Mouse (Mus musculus) embryonic facial prominence, embryonic 11.5 days (tissue): ENCODE results near the gene Arhgef18. TPM values are rescaled to one million over a fixed set of nuclear protein-coding genes. Genes with fewer than 3 reads are reported as not detected.

Source experiments
- ATAC-seq: fragments of 200-750 bp; cut with Nextera tagmentation; replicated peaks from 2 replicates; pipeline ENCODE4 v1.8.0; 2017; ENCODE audit warnings: low read depth; ENCODE audit not compliant: insufficient number of reproducible peaks, low FRiP score, low TSS enrichment
- DNase-seq: peaks from one replicate; pipeline ENCODE4 v3.0.0-alpha.2; 2015; ENCODE audit warnings: low spot score
- H3K27ac ChIP-seq: fragments of 300-500 bp; sonication (generic); replicated peaks from 2 replicates; pipeline ENCODE4 v1.5.1; 2014; ENCODE audit warnings: mild to moderate bottlenecking, low read depth, low read length, control low read depth
- H3K27me3 ChIP-seq: fragments of 300-500 bp; sonication (generic); 2 replicates; pipeline ENCODE4 v1.6.1; 2014; ENCODE audit warnings: mild to moderate bottlenecking, low read length, moderate library complexity, mixed read lengths; ENCODE audit not compliant: control insufficient read depth, insufficient read depth
- H3K36me3 ChIP-seq: fragments of 300-500 bp; sonication (generic); replicated peaks from 2 replicates; pipeline ENCODE4 v1.6.1; 2014; ENCODE audit warnings: low read depth, mild to moderate bottlenecking, low read length, moderate library complexity, mixed read lengths; ENCODE audit not compliant: control insufficient read depth, insufficient read depth
- H3K4me1 ChIP-seq: fragments of 300-500 bp; sonication (generic); 2 replicates; pipeline ENCODE4 v1.6.1; 2014; ENCODE audit warnings: low read length, mixed read lengths; ENCODE audit not compliant: control insufficient read depth, insufficient read depth
- H3K4me2 ChIP-seq: fragments of 300-500 bp; sonication (generic); 2 replicates; pipeline ENCODE4 v1.6.1; 2014; ENCODE audit warnings: low read depth, mild to moderate bottlenecking, control low read depth, low read length, moderate library complexity
- H3K4me3 ChIP-seq: fragments of 300-500 bp; sonication (generic); 2 replicates; pipeline ENCODE4 v1.5.1; 2014; ENCODE audit warnings: low read depth, low read length, control low read depth
- H3K9ac ChIP-seq: fragments of 300-500 bp; sonication (generic); replicated peaks from 2 replicates; pipeline ENCODE4 v1.6.1; 2014; ENCODE audit warnings: mild to moderate bottlenecking, control low read depth, low read length
- H3K9me3 ChIP-seq: fragments of 300-500 bp; sonication (generic); replicated peaks from 2 replicates; pipeline ENCODE4 v1.6.1; 2016; ENCODE audit warnings: mild to moderate bottlenecking, low read length, inconsistent platforms, mixed read lengths; ENCODE audit not compliant: control insufficient read depth
- WGBS: fragments of 180-500 bp; shearing (Covaris S2); extraction: QIAGEN DNeasy Blood & Tissue Kit; methylation state at CpG from one replicate; pipeline ENCODE4 v1.1.7; 2014; 5-methylcytosine and 5-hydroxymethylcytosine counted together
- polyA plus RNA-seq: library from polyadenylated mRNA; unstranded; fragments of >200 nt; fragmentation: Nextera tagmentation; extraction: Ambion mirVana; gene quantifications from 2 replicates; pipeline ENCODE4 v1.2.1, GENCODE M21; 2014

Arhgef18 gene
- polyA plus RNA-seq, 1 experiment from 2014 or later = 7.2 TPM

GRCm38 (mm10) chr8:3407417-3407816, 14.6 kb downstream of the Arhgef18 start:
- no peak for ATAC-seq
- no peak overlapping the region for H3K27ac ChIP-seq
- no peaks in the 10 kb centered on the region for H3K9me3 ChIP-seq
- no peak overlapping the region for H3K4me3 ChIP-seq
- H3K27me3 ChIP-seq = no peaks in the 10 kb centered on the region
- no peak for DNase-seq
- WGBS = 90% methylated on average over 3 of the region's 3 CpGs
- H3K4me1 ChIP-seq = no peaks in the 10 kb centered on the region
- no peaks in the 10 kb centered on the region; the same call in 1 of the 2 replicates for H3K36me3 ChIP-seq
- H3K9ac ChIP-seq = no peak overlapping the region
- H3K4me2 ChIP-seq = no peak overlapping the region

- Histone ChIP-seq H3K4me2 (no peak overlapping the region), H3K36me3 (no peaks in the 10 kb centered on the region), H3K4me1 (no peaks in the 10 kb centered on the region), H3K27ac (no peak overlapping the region), H3K4me3 (no peak overlapping the region), H3K9me3 (no peaks in the 10 kb centered on the region), H3K27me3 (no peaks in the 10 kb centered on the region), H3K9ac (no peak overlapping the region)
- WGBS = 75% methylated on average over 2 of the region's 2 CpGs
- ATAC-seq (no peak), DNase-seq (no peak)
Measured at GRCm38 (mm10) chr8:3411085-3411484, 18.3 kb downstream of the Arhgef18 start.

GRCm38 (mm10) chr8:3411901-3412301, 19.1 kb downstream of the Arhgef18 start:
- DNase-seq (no peak), ATAC-seq (no peak)
- Histone ChIP-seq H3K4me1 (no peaks in the 10 kb centered on the region), H3K9me3 (no peaks in the 10 kb centered on the region), H3K36me3 (no peaks in the 10 kb centered on the region), H3K27me3 (no peaks in the 10 kb centered on the region), H3K9ac (no peak overlapping the region), H3K4me2 (no peak overlapping the region), H3K27ac (no peak overlapping the region), H3K4me3 (no peak overlapping the region)
- WGBS = 83% methylated on average over 7 of the region's 7 CpGs

- H3K27me3 ChIP-seq = no peaks in the 10 kb centered on the region
- H3K4me1 ChIP-seq = peaks cover 4% of the 10 kb centered on the region
- no peak overlapping the region for H3K4me2 ChIP-seq
- ATAC-seq (no peak), DNase-seq (no peak)
- H3K9me3 ChIP-seq = no peaks in the 10 kb centered on the region
- 93% methylated on average over 1 of the region's 1 CpGs for WGBS
- no peaks in the 10 kb centered on the region for H3K36me3 ChIP-seq
- no peak overlapping the region for H3K9ac ChIP-seq
- no peak overlapping the region for H3K27ac ChIP-seq
- no peak overlapping the region for H3K4me3 ChIP-seq
Measured at GRCm38 (mm10) chr8:3412816-3413215, 20.0 kb downstream of the Arhgef18 start.

GRCm38 (mm10) chr8:3414639-3415190, 21.9 kb downstream of the Arhgef18 start:
- Histone ChIP-seq H3K4me2 (no peak overlapping the region), H3K9ac (no peak overlapping the region), H3K4me3 (no peak overlapping the region), H3K27me3 (no peaks in the 10 kb centered on the region), H3K36me3 (no peaks in the 10 kb centered on the region), H3K27ac (no peak overlapping the region), H3K9me3 (no peaks in the 10 kb centered on the region), H3K4me1 (peaks cover 4% of the 10 kb centered on the region)
- DNase-seq = no peak
- 52% methylated on average over 6 of the region's 6 CpGs for WGBS
- no peak for ATAC-seq

- ATAC-seq (no peak), DNase-seq (no peak)
- no peak overlapping the region for H3K4me3 ChIP-seq
- 66% methylated on average over 4 of the region's 4 CpGs for WGBS
- H3K4me1 ChIP-seq = peaks cover 4% of the 10 kb centered on the region
- no peak overlapping the region; the same call in 1 of the 2 replicates for H3K4me2 ChIP-seq
- no peaks in the 10 kb centered on the region for H3K9me3 ChIP-seq
- H3K9ac ChIP-seq = no peak overlapping the region
- no peaks in the 10 kb centered on the region for H3K36me3 ChIP-seq
- H3K27ac ChIP-seq = no peak overlapping the region
- no peaks in the 10 kb centered on the region for H3K27me3 ChIP-seq
Measured at GRCm38 (mm10) chr8:3415259-3415658, 22.5 kb downstream of the Arhgef18 start.

GRCm38 (mm10) chr8:3415661-3416060, 22.9 kb downstream of the Arhgef18 start:
- H3K9ac ChIP-seq = no peak overlapping the region
- H3K4me2 ChIP-seq = no peak overlapping the region
- 91% methylated on average over 6 of the region's 6 CpGs for WGBS
- ATAC-seq (no peak), DNase-seq (no peak)
- no peak overlapping the region for H3K4me3 ChIP-seq
- peaks cover 4% of the 10 kb centered on the region for H3K4me1 ChIP-seq
- no peaks in the 10 kb centered on the region for H3K9me3 ChIP-seq
- H3K27me3 ChIP-seq = no peaks in the 10 kb centered on the region
- H3K36me3 ChIP-seq = no peaks in the 10 kb centered on the region
- H3K27ac ChIP-seq = no peak overlapping the region

- H3K4me1 ChIP-seq = peaks cover 4% of the 10 kb centered on the region
- no peak for DNase-seq
- H3K27ac ChIP-seq = no peak overlapping the region
- H3K9ac ChIP-seq = no peak overlapping the region
- WGBS = 30% methylated on average over 4 of the region's 4 CpGs
- no peaks in the 10 kb centered on the region for H3K27me3 ChIP-seq
- no peak overlapping the region for H3K4me3 ChIP-seq
- H3K4me2 ChIP-seq = no peak overlapping the region
- H3K36me3 ChIP-seq = no peaks in the 10 kb centered on the region
- no peak for ATAC-seq
- H3K9me3 ChIP-seq = no peaks in the 10 kb centered on the region
Measured at GRCm38 (mm10) chr8:3416846-3417245, 24.0 kb downstream of the Arhgef18 start.
